Mouse (Mus musculus): ENCODE data around the gene Bnipl. TPM values are rescaled to one million over a fixed set of nuclear protein-coding genes. Genes with fewer than 3 reads are reported as not detected.

Bnipl gene
- not detected in 2 replicates for total RNA-seq (2017)

- ATAC-seq (replicated peaks; ENCODE audit: low read depth, poor library complexity, severe bottlenecking) = no peak
Measured at GRCm38 (mm10) chr3:95250783-95251424, at the start of gene Bnipl. Bnipl (minus strand) TSS chr3:95251193.

- no peak for ATAC-seq (replicated peaks; ENCODE audit: low read depth, poor library complexity, severe bottlenecking)
Measured at GRCm38 (mm10) chr3:95298018-95298417, 47.0 kb upstream of the Bnipl start.

DNA sequence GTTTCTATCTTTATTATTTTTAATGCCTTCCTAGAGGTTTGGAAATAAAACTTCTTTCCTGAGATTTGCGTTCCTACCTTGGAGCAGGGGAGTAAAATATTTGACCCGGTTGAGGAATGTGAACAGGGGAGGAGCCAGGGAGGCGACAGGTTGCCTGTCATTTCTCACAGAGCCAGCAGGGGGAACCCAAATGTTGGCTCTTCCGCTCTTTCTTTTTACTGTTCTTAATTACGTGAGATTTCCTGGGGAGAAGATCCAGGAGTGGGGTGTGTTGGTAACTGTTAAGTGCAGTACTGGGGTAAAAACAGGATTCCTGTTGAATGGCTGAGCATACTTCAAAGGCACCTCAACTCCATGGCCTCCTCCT, 45.1 kb upstream of the Bnipl start:
- ATAC-seq (replicated peaks; ENCODE audit: low read depth, poor library complexity, severe bottlenecking) = peak; percentile 23; the same call in 1 of the 2 replicates

GRCm38 (mm10) chr3:95295321-95296102, 44.5 kb upstream of the Bnipl start:
- ATAC-seq (replicated peaks; ENCODE audit: low read depth, poor library complexity, severe bottlenecking) = no peak

DNA sequence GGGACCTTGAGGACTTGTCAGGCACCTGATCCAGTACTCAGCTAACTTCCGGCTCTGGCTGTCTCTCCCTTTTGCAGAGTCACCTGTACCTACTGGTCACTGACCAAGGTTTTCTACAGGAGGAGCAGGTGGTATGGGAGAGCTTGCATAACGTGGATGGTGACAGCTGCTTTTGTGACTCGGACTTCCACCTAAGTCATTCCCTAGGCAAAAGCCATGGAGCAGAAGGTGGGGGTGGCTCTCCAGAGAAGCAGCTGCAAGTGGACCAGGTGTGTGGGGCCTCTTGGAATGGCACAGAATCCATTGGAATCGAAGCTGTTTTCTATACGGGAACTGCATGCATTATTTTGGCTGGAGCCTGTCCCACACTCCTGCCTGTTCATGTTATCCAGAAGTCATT, 43.7 kb upstream of the Bnipl start:
- ATAC-seq (replicated peaks; ENCODE audit: low read depth, poor library complexity, severe bottlenecking) = no peak

GRCm38 (mm10) chr3:95294316-95294715, 43.3 kb upstream of the Bnipl start:
- ATAC-seq (replicated peaks; ENCODE audit: low read depth, poor library complexity, severe bottlenecking) = peak; percentile 31

- peak; percentile 92 for ATAC-seq (replicated peaks; ENCODE audit: low read depth, poor library complexity, severe bottlenecking)
Measured at GRCm38 (mm10) chr3:95293537-95293936, 42.5 kb upstream of the Bnipl start.

DNA sequence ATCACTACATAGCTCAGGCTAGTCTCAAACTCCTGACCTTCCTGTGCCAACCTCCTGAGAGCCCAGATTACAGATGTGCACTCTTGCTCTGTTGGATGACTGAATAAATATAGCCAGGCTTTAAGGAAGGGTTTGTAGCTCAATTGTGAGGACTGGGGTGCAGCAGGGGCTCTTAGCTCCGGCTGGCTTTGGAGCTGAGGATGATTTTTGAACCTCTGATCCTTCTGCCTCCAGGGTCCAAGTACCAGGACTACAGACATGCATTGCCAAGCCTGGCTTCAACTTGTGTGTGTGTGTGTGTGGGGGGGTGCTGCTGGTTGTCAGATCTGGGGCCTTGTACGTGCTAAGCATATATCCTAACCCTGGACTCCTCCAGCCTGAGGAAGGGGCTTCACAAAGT, 41.9 kb upstream of the Bnipl start:
- ATAC-seq (replicated peaks; ENCODE audit: low read depth, poor library complexity, severe bottlenecking) = no peak

DNA sequence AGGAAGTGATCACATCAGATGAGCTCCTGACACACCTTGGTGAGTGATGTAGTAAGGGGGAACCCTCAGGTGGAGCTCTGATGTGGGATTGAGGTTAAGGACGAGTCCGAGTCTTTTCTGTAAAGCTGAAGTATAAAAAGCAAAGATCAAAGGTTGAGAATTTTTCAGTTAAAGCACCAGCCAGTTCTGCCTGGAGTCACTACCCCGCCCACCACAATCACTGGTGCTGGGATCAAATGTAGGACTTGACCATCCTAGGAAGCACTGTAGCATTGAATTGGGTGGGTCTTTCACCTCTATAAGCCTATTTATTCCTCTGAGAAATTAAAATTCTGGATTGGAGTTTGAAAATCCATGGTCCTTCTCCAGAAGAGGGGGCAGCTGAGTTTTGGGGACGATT, 40.0 kb upstream of the Bnipl start:
- ATAC-seq (replicated peaks; ENCODE audit: low read depth, poor library complexity, severe bottlenecking) = no peak

- ATAC-seq (replicated peaks; ENCODE audit: low read depth, poor library complexity, severe bottlenecking) = no peak
Measured at GRCm38 (mm10) chr3:95290156-95290555, 39.2 kb upstream of the Bnipl start.

DNA sequence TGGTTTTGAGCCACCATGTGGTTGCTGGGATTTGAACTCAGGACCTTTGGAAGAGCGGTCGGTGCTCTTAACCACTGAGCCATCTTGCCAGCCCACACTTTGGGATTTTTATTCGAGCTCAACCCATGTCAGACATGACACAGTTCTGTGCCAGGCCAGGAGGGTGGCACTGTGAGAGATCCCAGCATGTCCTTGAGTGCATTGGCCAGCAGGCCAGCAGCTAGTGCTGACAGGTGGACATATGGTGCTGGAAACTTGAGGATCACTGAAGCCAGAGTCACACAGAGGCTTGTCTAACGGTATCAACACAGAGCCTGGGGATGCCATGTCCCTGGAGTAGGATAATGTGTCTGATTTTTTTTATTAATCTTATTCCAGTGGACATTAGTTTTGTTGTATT, 38.4 kb upstream of the Bnipl start:
- no peak for ATAC-seq (replicated peaks; ENCODE audit: low read depth, poor library complexity, severe bottlenecking)

- no peak for ATAC-seq (replicated peaks; ENCODE audit: low read depth, poor library complexity, severe bottlenecking)
Measured at GRCm38 (mm10) chr3:95287541-95287940, 36.5 kb upstream of the Bnipl start.

GRCm38 (mm10) chr3:95286510-95286909, 35.5 kb upstream of the Bnipl start:
- no peak for ATAC-seq (replicated peaks; ENCODE audit: low read depth, poor library complexity, severe bottlenecking)

GRCm38 (mm10) chr3:95286011-95286410, 35.0 kb upstream of the Bnipl start:
- ATAC-seq (replicated peaks; ENCODE audit: low read depth, poor library complexity, severe bottlenecking) = no peak

- ATAC-seq (replicated peaks; ENCODE audit: low read depth, poor library complexity, severe bottlenecking) = no peak
Measured at GRCm38 (mm10) chr3:95285390-95285789, 34.4 kb upstream of the Bnipl start.

GRCm38 (mm10) chr3:95284501-95285281, 33.7 kb upstream of the Bnipl start:
- ATAC-seq (replicated peaks; ENCODE audit: low read depth, poor library complexity, severe bottlenecking) = no peak

DNA sequence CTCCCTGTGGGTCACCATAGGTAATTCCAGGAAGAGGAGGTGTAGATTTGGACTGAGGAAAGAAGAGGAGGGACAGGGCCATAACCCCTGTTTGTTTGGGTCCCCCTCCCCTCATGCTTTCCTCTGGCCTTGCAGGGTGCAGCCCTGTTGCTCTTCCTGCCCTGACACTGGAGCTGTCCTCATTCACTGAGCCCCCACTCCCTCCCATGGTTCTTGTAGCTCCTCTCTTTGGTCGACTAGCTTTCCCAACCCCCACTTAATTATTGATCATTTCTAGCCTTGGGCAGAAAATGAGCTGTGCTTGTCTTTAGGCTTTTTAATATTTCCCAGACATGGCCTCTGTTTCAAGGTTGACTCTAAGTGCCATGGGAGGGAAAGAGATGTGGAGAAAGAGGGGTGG, 33.1 kb upstream of the Bnipl start:
- ATAC-seq (replicated peaks; ENCODE audit: low read depth, poor library complexity, severe bottlenecking) = no peak

GRCm38 (mm10) chr3:95283589-95283941, 32.6 kb upstream of the Bnipl start:
- ATAC-seq (replicated peaks; ENCODE audit: low read depth, poor library complexity, severe bottlenecking) = no peak

DNA sequence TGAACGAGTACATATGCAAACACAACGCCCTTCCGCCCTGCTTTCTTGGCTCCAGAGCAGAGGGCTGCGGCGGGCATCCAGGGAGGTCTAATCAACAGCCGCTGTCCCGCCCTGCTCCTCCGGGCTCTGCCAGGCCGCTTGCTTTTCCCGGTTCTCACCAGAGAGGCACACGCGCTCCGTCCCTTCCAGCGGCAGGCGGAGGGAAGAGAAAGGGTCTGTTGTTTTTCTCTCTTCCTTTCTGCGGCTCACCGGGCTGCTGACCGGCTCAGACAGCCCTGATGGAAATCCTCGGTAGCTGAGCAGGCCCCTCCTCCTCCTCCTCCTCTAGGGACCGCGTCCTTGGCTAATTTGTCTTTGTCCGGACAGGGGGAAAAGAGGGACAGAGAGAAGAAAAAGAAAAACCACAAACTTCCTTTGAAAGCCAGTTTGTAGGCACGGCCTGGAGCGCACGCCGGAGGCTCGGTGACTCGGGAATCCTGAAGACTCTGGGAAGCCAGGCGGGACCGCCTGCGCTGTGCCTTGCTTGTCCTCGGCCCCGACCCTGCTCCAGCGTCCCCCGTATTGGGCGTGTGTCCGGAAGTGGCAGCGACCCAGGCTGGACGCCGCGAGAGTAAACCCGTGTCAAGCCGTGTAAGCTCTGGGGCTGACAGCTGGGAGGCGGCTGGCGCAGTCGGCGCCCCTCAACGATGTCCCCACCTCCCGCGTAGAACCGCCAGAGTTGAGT, 32.0 kb upstream of the Bnipl start:
- ATAC-seq (replicated peaks; ENCODE audit: low read depth, poor library complexity, severe bottlenecking) = peak; percentile 39

- ATAC-seq (replicated peaks; ENCODE audit: low read depth, poor library complexity, severe bottlenecking) = peak; percentile 16; the same call in 1 of the 2 replicates
Measured at GRCm38 (mm10) chr3:95282381-95282864, 31.4 kb upstream of the Bnipl start.

All from common myeloid progenitor, adult 5-6 weeks (primary cell).